Mouse (Mus musculus): ENCODE results near the gene Cldn4. TPM values are rescaled to one million over a fixed set of nuclear protein-coding genes. Genes with fewer than 3 reads are reported as not detected.

Cldn4 gene
- 78.1 and 78.3 TPM in 2 replicates for polyA plus RNA-seq (2014; fragmentation: Nextera tagmentation; extraction: Ambion mirVana)

DNA sequence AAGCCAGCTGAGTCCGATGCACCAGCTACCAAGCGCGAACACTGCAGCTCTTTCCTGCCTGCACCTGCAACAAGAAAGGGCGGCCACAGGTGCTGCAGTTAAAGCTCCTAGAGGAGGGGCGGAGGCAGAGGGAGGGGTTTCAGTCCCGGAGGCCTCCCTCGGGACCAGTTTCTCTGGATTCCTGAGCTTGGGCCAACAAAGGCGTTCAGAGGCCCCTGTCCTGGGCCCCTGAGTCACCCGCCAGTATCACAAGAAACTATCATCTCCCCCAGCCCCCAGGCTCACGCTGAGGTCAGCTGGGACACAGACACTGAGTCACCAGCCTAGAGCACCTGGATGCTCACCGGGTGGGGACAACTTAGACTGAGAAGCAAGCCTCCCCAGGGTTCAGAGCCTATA, at the start of gene Cldn4:
Gene Cldn4 (minus strand): TSS at position 78 of the 399 bp plus-strand sequence.
- H3K4me3 ChIP-seq (ENCODE audit: low read depth, low read length) = peak within 1 kb of the TSS; percentile 41
- WGBS = 10% methylated on average over 11 of the region's 11 CpGs
- H3K36me3 ChIP-seq (ENCODE audit: control insufficient read depth, insufficient read depth, low read length) = no peaks in the 10 kb centered on the region
- H3K4me1 ChIP-seq (replicated peaks; ENCODE audit: control insufficient read depth, insufficient read depth, low read length) = peaks cover 27% of the 10 kb centered on the region
- H3K9ac ChIP-seq (ENCODE audit: low read length) = peak within 1 kb of the TSS; percentile 60
- no peaks in the 10 kb centered on the region for H3K9me3 ChIP-seq (ENCODE audit: control insufficient read depth, low read length)
- H3K27me3 ChIP-seq (replicated peaks; ENCODE audit: control insufficient read depth, insufficient read depth, low read length) = peaks cover 15% of the 10 kb centered on the region
- ATAC-seq (replicated peaks; ENCODE audit: low FRiP score, low TSS enrichment, low read depth) = peak; percentile 73
- H3K27ac ChIP-seq (ENCODE audit: low read depth) = peak within 1 kb of the TSS; percentile 84
- H3K4me2 ChIP-seq (ENCODE audit: low read length) = peak within 1 kb of the TSS; percentile 37
- peak; percentile 85 for DNase-seq (ENCODE audit: low spot score)

DNA sequence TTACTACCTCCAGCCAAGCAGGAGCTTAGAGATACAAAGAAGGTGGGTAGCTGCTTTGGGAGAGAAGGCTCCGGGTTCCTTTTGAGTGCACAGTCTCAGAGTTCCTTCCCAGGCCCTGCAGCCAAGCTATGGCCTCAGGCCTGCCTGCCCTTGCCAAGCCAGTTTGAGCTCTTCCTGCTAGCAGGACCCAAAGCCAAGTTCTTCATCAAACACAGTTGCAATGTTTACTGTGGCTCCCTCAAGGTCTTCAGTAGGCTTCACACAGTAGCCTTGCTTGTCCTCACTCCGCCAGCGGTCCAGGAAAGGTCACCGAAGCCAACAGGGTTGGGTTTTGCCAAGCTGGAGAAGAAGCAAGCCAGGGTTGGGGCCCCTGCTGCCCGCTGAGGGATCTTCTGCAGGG, 45.8 kb upstream of the Cldn4 start:
- no peak overlapping the region for H3K9ac ChIP-seq (ENCODE audit: low read length)
- no peak overlapping the region for H3K4me2 ChIP-seq (ENCODE audit: low read length)
- no peak for DNase-seq (ENCODE audit: low spot score)
- no peak overlapping the region for H3K27ac ChIP-seq (ENCODE audit: low read depth)
- peaks cover 13% of the 10 kb centered on the region for H3K27me3 ChIP-seq (replicated peaks; ENCODE audit: control insufficient read depth, insufficient read depth, low read length)
- H3K36me3 ChIP-seq (ENCODE audit: control insufficient read depth, insufficient read depth, low read length) = no peaks in the 10 kb centered on the region
- no peak overlapping the region for H3K4me3 ChIP-seq (ENCODE audit: low read depth, low read length)
- no peak for ATAC-seq (replicated peaks; ENCODE audit: low FRiP score, low TSS enrichment, low read depth)
- WGBS = 76% methylated on average over 5 of the region's 5 CpGs
- H3K9me3 ChIP-seq (ENCODE audit: control insufficient read depth, low read length) = no peaks in the 10 kb centered on the region
- no peaks in the 10 kb centered on the region for H3K4me1 ChIP-seq (replicated peaks; ENCODE audit: control insufficient read depth, insufficient read depth, low read length)

DNA sequence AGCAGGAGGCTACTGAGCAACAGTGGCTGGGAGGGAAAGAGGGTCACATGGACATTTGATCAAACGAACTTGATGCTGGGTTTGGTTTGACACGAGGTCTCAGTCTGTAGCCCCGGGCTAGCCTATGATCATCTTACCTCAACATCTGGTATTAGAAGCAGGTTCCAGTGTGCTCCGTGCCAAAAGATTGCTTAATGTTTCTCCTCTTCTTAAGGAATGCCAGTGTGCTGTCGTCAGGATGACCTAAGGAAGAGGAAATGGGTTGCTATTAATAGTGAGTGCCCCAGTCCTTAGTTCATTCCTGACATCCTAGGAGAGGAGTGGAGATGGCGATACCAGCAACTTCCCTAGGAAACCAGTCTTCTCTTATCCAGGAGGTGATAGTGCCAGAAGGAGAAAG, 43.0 kb upstream of the Cldn4 start:
- H3K36me3 ChIP-seq (ENCODE audit: control insufficient read depth, insufficient read depth, low read length) = no peaks in the 10 kb centered on the region
- DNase-seq (ENCODE audit: low spot score) = no peak
- H3K9me3 ChIP-seq (ENCODE audit: control insufficient read depth, low read length) = no peaks in the 10 kb centered on the region
- H3K27me3 ChIP-seq (replicated peaks; ENCODE audit: control insufficient read depth, insufficient read depth, low read length) = peaks cover 41% of the 10 kb centered on the region
- ATAC-seq (replicated peaks; ENCODE audit: low FRiP score, low TSS enrichment, low read depth) = no peak
- no peak overlapping the region for H3K27ac ChIP-seq (ENCODE audit: low read depth)
- H3K9ac ChIP-seq (ENCODE audit: low read length) = no peak overlapping the region
- H3K4me1 ChIP-seq (replicated peaks; ENCODE audit: control insufficient read depth, insufficient read depth, low read length) = peaks cover 4% of the 10 kb centered on the region; the same call in 1 of the 2 replicates
- no peak overlapping the region for H3K4me3 ChIP-seq (ENCODE audit: low read depth, low read length)
- WGBS = 57% methylated on average over 6 of the region's 6 CpGs
- H3K4me2 ChIP-seq (ENCODE audit: low read length) = peak overlapping the region; percentile 38; the same call in 1 of the 2 replicates

DNA sequence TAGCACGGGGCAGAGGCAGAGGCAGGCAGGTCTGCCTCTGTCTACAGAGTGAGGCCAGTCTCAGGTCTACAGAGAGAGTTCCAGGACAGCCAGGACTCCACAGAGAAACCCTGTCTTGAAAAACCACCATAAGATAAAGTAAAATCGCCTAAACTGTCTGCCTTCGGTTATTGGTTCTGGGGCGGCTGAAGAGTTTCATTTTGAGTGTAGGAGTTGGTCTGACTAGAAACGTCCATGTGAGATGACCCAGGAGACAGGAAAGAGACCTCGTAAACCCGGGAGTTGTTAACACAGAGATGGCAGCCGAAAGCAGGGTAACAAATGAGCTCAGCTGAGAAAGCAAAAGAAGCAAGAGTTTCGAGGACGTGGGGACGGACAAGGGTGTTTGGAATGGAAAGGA, 42.4 kb upstream of the Cldn4 start:
- Histone ChIP-seq H3K9ac (ENCODE audit: low read length) (no peak overlapping the region), H3K4me3 (ENCODE audit: low read depth, low read length) (peak overlapping the region; percentile 24), H3K36me3 (ENCODE audit: control insufficient read depth, insufficient read depth, low read length) (no peaks in the 10 kb centered on the region), H3K27ac (ENCODE audit: low read depth) (0 out of 2 replicates have a peak overlapping the region, but pooled peaks have one; percentile 2), H3K9me3 (ENCODE audit: control insufficient read depth, low read length) (no peaks in the 10 kb centered on the region), H3K4me1 (replicated peaks; ENCODE audit: control insufficient read depth, insufficient read depth, low read length) (peaks cover 4% of the 10 kb centered on the region; the same call in 1 of the 2 replicates), H3K4me2 (ENCODE audit: low read length) (peak overlapping the region; percentile 38), H3K27me3 (replicated peaks; ENCODE audit: control insufficient read depth, insufficient read depth, low read length) (peaks cover 46% of the 10 kb centered on the region)
- WGBS = 41% methylated on average over 11 of the region's 11 CpGs
- DNase-seq (ENCODE audit: low spot score) (no peak), ATAC-seq (replicated peaks; ENCODE audit: low FRiP score, low TSS enrichment, low read depth) (no peak)

DNA sequence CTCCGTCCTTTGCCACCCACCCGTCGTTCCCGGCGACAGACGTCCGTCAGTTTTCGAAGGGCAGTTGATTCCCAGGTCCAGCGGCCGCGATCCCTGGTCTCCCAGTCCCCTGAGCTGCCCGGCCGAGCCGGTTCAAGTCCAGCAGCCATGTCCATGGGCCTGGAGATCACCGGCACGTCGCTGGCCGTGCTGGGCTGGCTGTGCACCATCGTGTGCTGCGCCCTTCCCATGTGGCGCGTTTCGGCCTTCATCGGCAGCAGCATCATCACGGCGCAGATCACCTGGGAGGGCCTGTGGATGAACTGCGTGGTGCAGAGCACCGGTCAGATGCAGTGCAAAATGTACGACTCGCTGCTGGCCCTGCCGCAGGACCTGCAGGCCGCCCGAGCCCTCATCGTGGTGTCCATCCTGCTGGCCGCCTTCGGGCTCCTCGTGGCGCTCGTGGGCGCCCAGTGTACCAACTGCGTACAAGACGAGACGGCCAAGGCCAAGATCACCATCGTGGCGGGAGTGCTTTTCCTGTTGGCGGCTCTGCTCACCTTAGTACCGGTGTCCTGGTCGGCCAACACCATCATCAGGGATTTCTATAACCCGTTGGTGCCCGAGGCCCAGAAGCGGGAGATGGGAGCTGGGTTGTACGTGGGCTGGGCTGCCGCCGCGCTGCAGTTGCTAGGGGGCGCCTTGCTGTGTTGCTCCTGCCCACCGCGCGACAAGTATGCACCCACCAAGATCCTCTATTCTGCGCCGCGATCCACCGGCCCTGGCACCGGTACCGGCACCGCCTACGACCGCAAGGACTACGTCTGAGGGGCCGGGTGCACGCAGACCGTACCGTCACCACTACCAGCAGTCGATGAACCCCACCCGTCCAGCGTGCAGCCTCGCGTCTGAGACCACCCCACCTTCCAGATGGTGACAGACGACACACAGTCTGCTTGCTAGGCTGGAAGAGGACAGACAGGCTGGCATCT, 39.8 kb upstream of the Cldn4 start:
- H3K4me1 ChIP-seq (replicated peaks; ENCODE audit: control insufficient read depth, insufficient read depth, low read length) = peaks cover 4% of the 10 kb centered on the region; the same call in 1 of the 2 replicates
- peak; percentile 70 for DNase-seq (ENCODE audit: low spot score)
- H3K27ac ChIP-seq (ENCODE audit: low read depth) = peak overlapping the region; percentile 87
- H3K9ac ChIP-seq (ENCODE audit: low read length) = peak overlapping the region; percentile 65
- WGBS = 4% methylated on average over 78 of the region's 79 CpGs
- peaks cover 46% of the 10 kb centered on the region for H3K27me3 ChIP-seq (replicated peaks; ENCODE audit: control insufficient read depth, insufficient read depth, low read length)
- no peaks in the 10 kb centered on the region for H3K9me3 ChIP-seq (ENCODE audit: control insufficient read depth, low read length)
- H3K36me3 ChIP-seq (ENCODE audit: control insufficient read depth, insufficient read depth, low read length) = no peaks in the 10 kb centered on the region
- ATAC-seq (replicated peaks; ENCODE audit: low FRiP score, low TSS enrichment, low read depth) = peak; percentile 6; the same call in 1 of the 2 replicates
- H3K4me3 ChIP-seq (ENCODE audit: low read depth, low read length) = peak overlapping the region; percentile 30
- H3K4me2 ChIP-seq (ENCODE audit: low read length) = peak overlapping the region; percentile 46

DNA sequence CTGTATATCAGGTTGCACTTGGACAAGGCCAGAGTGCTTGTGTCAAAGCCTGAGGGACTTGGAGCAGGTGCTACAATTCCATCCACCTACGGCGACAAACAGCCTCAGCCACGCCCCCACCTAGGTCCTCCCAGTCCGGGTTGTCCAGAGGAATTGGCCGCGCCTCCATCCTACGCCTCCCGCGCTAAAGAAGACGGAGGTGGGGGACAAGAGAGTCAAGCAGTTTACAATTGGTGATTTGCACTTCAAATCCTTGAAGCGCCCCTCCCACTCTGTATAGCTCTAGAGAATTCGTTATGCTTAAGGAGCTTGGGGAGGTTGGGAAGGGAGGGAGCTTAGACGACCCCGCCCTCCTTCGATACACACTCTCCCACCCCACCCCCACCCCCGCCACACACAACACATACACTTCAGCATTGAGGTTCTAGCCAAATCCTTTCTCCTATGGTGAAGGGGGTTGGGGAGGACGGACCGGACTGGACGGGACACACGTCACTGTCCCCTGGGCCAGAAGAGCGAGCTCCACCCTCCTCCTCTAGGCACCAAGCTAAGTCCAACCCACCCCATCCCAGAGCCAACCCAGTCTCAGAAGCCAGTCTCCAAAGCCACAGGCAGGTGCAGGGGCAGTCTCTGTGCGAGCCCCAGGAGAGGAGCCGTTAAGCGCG, 39.0 kb upstream of the Cldn4 start, which contains the start of gene Cldn3:
Gene Cldn3 (plus strand): TSS at position 582 of the 665 bp plus-strand sequence.
- no peaks in the 10 kb centered on the region for H3K36me3 ChIP-seq (ENCODE audit: control insufficient read depth, insufficient read depth, low read length)
- H3K4me1 ChIP-seq (replicated peaks; ENCODE audit: control insufficient read depth, insufficient read depth, low read length) = peaks cover 4% of the 10 kb centered on the region; the same call in 1 of the 2 replicates
- H3K9me3 ChIP-seq (ENCODE audit: control insufficient read depth, low read length) = no peaks in the 10 kb centered on the region
- H3K27me3 ChIP-seq (replicated peaks; ENCODE audit: control insufficient read depth, insufficient read depth, low read length) = peaks cover 46% of the 10 kb centered on the region
- DNase-seq (ENCODE audit: low spot score) = peak; percentile 84
- peak within 1 kb of the TSS; percentile 65 for H3K9ac ChIP-seq (ENCODE audit: low read length)
- ATAC-seq (replicated peaks; ENCODE audit: low FRiP score, low TSS enrichment, low read depth) = peak; percentile 91
- H3K4me2 ChIP-seq (ENCODE audit: low read length) = peak within 1 kb of the TSS; percentile 46
- peak within 1 kb of the TSS; percentile 87 for H3K27ac ChIP-seq (ENCODE audit: low read depth)
- peak within 1 kb of the TSS; percentile 30 for H3K4me3 ChIP-seq (ENCODE audit: low read depth, low read length)
- WGBS = under 1% methylated on average over 25 of the region's 25 CpGs

DNA sequence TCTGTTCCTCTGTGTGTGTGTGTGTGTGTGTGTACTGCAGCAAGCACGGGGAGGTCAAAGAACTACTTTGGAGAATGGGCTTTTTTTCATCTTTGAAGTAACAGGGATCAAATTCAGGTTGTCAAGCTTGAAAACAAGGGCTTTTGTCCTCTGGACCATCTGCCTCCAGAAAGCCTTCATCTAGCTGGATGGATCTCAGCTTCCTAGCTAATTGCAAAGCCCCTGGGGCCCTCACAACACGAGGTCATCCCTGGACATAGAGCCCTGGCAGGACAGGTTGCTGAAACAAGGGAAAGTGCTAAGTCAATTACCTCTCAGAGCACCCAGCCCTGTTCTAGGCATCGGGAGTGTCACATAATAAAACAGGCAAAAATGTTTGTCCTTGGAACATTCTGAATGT, 37.0 kb upstream of the Cldn4 start:
- DNase-seq (ENCODE audit: low spot score) (no peak), ATAC-seq (replicated peaks; ENCODE audit: low FRiP score, low TSS enrichment, low read depth) (no peak)
- Histone ChIP-seq H3K4me2 (ENCODE audit: low read length) (no peak overlapping the region), H3K4me1 (replicated peaks; ENCODE audit: control insufficient read depth, insufficient read depth, low read length) (peaks cover 4% of the 10 kb centered on the region; the same call in 1 of the 2 replicates), H3K4me3 (ENCODE audit: low read depth, low read length) (no peak overlapping the region), H3K27ac (ENCODE audit: low read depth) (no peak overlapping the region), H3K27me3 (replicated peaks; ENCODE audit: control insufficient read depth, insufficient read depth, low read length) (peaks cover 42% of the 10 kb centered on the region), H3K9me3 (ENCODE audit: control insufficient read depth, low read length) (no peaks in the 10 kb centered on the region), H3K36me3 (ENCODE audit: control insufficient read depth, insufficient read depth, low read length) (no peaks in the 10 kb centered on the region), H3K9ac (ENCODE audit: low read length) (no peak overlapping the region)
- 24% methylated on average over 3 of the region's 3 CpGs for WGBS

DNA sequence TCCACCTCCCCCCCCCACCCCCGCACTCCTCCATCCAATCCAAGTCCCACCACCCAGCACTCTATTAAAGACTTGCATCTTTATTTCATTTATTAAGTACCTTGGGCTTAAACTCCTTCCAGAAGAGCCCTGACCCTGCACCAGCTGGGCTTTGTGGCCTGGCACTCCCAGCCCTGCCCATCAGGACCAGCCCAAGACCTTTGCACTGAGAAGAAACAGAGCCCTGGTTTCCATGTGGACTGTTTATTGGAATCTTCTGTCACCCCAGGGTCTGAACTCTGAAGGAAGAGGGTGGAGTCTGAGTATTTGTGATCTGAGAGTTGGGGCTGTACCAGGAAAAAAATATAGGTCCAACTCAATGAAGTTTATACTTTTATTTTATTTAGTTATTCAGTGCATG, 36.4 kb upstream of the Cldn4 start:
- H3K4me3 ChIP-seq (ENCODE audit: low read depth, low read length) = no peak overlapping the region
- H3K27me3 ChIP-seq (replicated peaks; ENCODE audit: control insufficient read depth, insufficient read depth, low read length) = peaks cover 38% of the 10 kb centered on the region
- no peak for ATAC-seq (replicated peaks; ENCODE audit: low FRiP score, low TSS enrichment, low read depth)
- peaks cover 4% of the 10 kb centered on the region; the same call in 1 of the 2 replicates for H3K4me1 ChIP-seq (replicated peaks; ENCODE audit: control insufficient read depth, insufficient read depth, low read length)
- H3K27ac ChIP-seq (ENCODE audit: low read depth) = no peak overlapping the region
- H3K36me3 ChIP-seq (ENCODE audit: control insufficient read depth, insufficient read depth, low read length) = no peaks in the 10 kb centered on the region
- no peak overlapping the region for H3K9ac ChIP-seq (ENCODE audit: low read length)
- WGBS = 91% methylated on average over 1 of the region's 1 CpGs
- DNase-seq (ENCODE audit: low spot score) = no peak
- H3K4me2 ChIP-seq (ENCODE audit: low read length) = no peak overlapping the region
- no peaks in the 10 kb centered on the region for H3K9me3 ChIP-seq (ENCODE audit: control insufficient read depth, low read length)
